Mouse (Mus musculus): ENCODE results near the gene Fgf3.
A peak's percentile ranks its signal among the peaks of the same experiment; 100 is the strongest.

The Fgf3 gene

GRCm38 (mm10) chr7:144837891-144838488 is at the start of gene Fgf3:
Fgf3 (plus strand) TSS chr7:144838083.
- no peak for DNase-seq

GRCm38 (mm10) chr7:144788631-144789030 is 49.3 kb upstream of the Fgf3 start:
- DNase-seq: peak; percentile 28

GRCm38 (mm10) chr7:144789601-144790556 is 48.0 kb upstream of the Fgf3 start:
- DNase-seq: no peak

GRCm38 (mm10) chr7:144791426-144791825 is 46.5 kb upstream of the Fgf3 start:
- DNase-seq: no peak

- DNase-seq: no peak
Observed at GRCm38 (mm10) chr7:144793296-144793695, 44.6 kb upstream of the Fgf3 start.

- DNase-seq: no peak
Observed at GRCm38 (mm10) chr7:144795976-144796474, 41.9 kb upstream of the Fgf3 start.

GRCm38 (mm10) chr7:144796986-144797735 is 40.7 kb upstream of the Fgf3 start:
- no peak for DNase-seq

GRCm38 (mm10) chr7:144798471-144798870 is 39.4 kb upstream of the Fgf3 start:
- DNase-seq: peak; percentile 54

- no peak for DNase-seq
Observed at GRCm38 (mm10) chr7:144807036-144807435, 30.8 kb upstream of the Fgf3 start.

- no peak for DNase-seq
Observed at GRCm38 (mm10) chr7:144807976-144808577, 29.8 kb upstream of the Fgf3 start.

GRCm38 (mm10) chr7:144811521-144811920 is 26.4 kb upstream of the Fgf3 start:
- peak; percentile 58 for DNase-seq

GRCm38 (mm10) chr7:144821901-144822300 is 16.0 kb upstream of the Fgf3 start:
- no peak for DNase-seq

- DNase-seq: no peak
Observed at GRCm38 (mm10) chr7:144823988-144824387, 13.9 kb upstream of the Fgf3 start.

- no peak for DNase-seq
Observed at GRCm38 (mm10) chr7:144828369-144828768, 9.5 kb upstream of the Fgf3 start.

GRCm38 (mm10) chr7:144838522-144839503 is 930 bp downstream of the Fgf3 start:
- peak; percentile 10 for DNase-seq

GRCm38 (mm10) chr7:144846158-144846557 is 8.3 kb downstream of the Fgf3 start:
- peak; percentile 62 for DNase-seq

GRCm38 (mm10) chr7:144847067-144847466 is 9.2 kb downstream of the Fgf3 start, which contains the start of gene Fgf4:
Fgf4 (plus strand) TSS chr7:144847367.
- no peak for DNase-seq

- no peak for DNase-seq
Observed at GRCm38 (mm10) chr7:144851321-144851720, 13.4 kb downstream of the Fgf3 start.

GRCm38 (mm10) chr7:144854966-144855365 is 17.1 kb downstream of the Fgf3 start:
- DNase-seq: no peak

GRCm38 (mm10) chr7:144857158-144857557 is 19.3 kb downstream of the Fgf3 start:
- no peak for DNase-seq

GRCm38 (mm10) chr7:144857826-144858342 is 20.0 kb downstream of the Fgf3 start:
- no peak for DNase-seq
